Mouse (Mus musculus) c-Kit-positive CD71-negative TER-119-negative erythroid progenitor cells, embryonic 14.5 days (primary cell): ENCODE measurements at regions not wholly inside any gene's neighbourhood (a gene's known extent, or its start where the extent isn't known, plus 50 kb on each side); places are given as distances from the start of the nearest gene placed in this dataset.

ENCODE experiments used
- DNase-seq: peaks from one replicate; pipeline ENCODE4 v3.0.0-alpha.2; 2013; ENCODE audit warnings: low read depth

GRCm38 (mm10) chr1:52397460-52397859 is 103.0 kb downstream of the Nab1 start:
- no peak for DNase-seq

- DNase-seq = no peak
Observed at GRCm38 (mm10) chr1:52392933-52393332, 107.5 kb downstream of the Nab1 start.

- DNase-seq = no peak
Observed at GRCm38 (mm10) chr1:52388836-52389235, 111.6 kb downstream of the Nab1 start.

GRCm38 (mm10) chr1:52388118-52388517 is 112.4 kb downstream of the Nab1 start:
- DNase-seq = no peak

- no peak for DNase-seq
Observed at GRCm38 (mm10) chr1:52387062-52387461, 113.4 kb downstream of the Nab1 start.

GRCm38 (mm10) chr1:52375320-52375719 is 125.2 kb downstream of the Nab1 start:
- no peak for DNase-seq

- DNase-seq = no peak
Observed at GRCm38 (mm10) chr1:52374666-52375065, 125.8 kb downstream of the Nab1 start.

- no peak for DNase-seq
Observed at GRCm38 (mm10) chr1:52373817-52374216, 126.7 kb downstream of the Nab1 start.

GRCm38 (mm10) chr1:52366386-52366785 is 133.4 kb upstream of the Gls start:
- no peak for DNase-seq

- no peak for DNase-seq
Observed at GRCm38 (mm10) chr1:52363625-52364024, 130.6 kb upstream of the Gls start.

GRCm38 (mm10) chr1:52362976-52363375 is 129.9 kb upstream of the Gls start:
- DNase-seq = no peak

- no peak for DNase-seq
Observed at GRCm38 (mm10) chr1:52354041-52354582, 121.1 kb upstream of the Gls start.

GRCm38 (mm10) chr1:52342127-52342526 is 109.1 kb upstream of the Gls start:
- DNase-seq = peak; percentile 14

- DNase-seq = no peak
Observed at GRCm38 (mm10) chr1:52338704-52339103, 105.7 kb upstream of the Gls start.

- DNase-seq = no peak
Observed at GRCm38 (mm10) chr1:52338243-52338642, 105.2 kb upstream of the Gls start.

GRCm38 (mm10) chr1:52336696-52337095 is 103.7 kb upstream of the Gls start:
- DNase-seq = no peak

GRCm38 (mm10) chr1:52332013-52332412 is 99.0 kb upstream of the Gls start:
- DNase-seq = no peak

- peak; percentile 41 for DNase-seq
Observed at GRCm38 (mm10) chr1:52331442-52331841, 98.4 kb upstream of the Gls start.

GRCm38 (mm10) chr1:52330496-52330895 is 97.5 kb upstream of the Gls start:
- DNase-seq = no peak

GRCm38 (mm10) chr1:52328507-52328906 is 95.5 kb upstream of the Gls start:
- DNase-seq = peak; percentile 6

GRCm38 (mm10) chr1:52324356-52324755 is 91.3 kb upstream of the Gls start:
- no peak for DNase-seq

- DNase-seq = no peak
Observed at GRCm38 (mm10) chr1:52312076-52312633, 79.1 kb upstream of the Gls start.

GRCm38 (mm10) chr1:52306892-52307291 is 73.9 kb upstream of the Gls start:
- DNase-seq = peak; percentile 56
